Mouse (Mus musculus): ENCODE results near the gene March8. TPM values are rescaled to one million over a fixed set of nuclear protein-coding genes. Genes with fewer than 3 reads are reported as not detected.
A peak's percentile ranks its signal among the peaks of the same experiment; 100 is the strongest.

Gene March8
- total and polyA plus RNA-seq, 3 experiments: 22.7 to 24.9 TPM; not detected in 1

GRCm38 (mm10) chr6:116337466-116337834, 374 bp upstream of the March8 start:
- Histone ChIP-seq H3K27ac (ENCODE audit: control insufficient read depth, low read depth, low read length) (no peak overlapping the region), H3K36me3 (ENCODE audit: control insufficient read depth in 1 of 2, insufficient read depth in 2 of 2, low read length in 2 of 2) (peaks cover 0 to 22% of the 10 kb centered on the region in 2 experiments; a peak in 2 of 4 replicates), H3K4me1 (ENCODE audit: control insufficient read depth in 1 of 2, insufficient read depth in 2 of 2, low read length in 2 of 2) (peaks cover 4 to 14% of the 10 kb centered on the region in 2 experiments), H3K9me3 (replicated peaks; ENCODE audit: insufficient read depth, low read length) (no peaks in the 10 kb centered on the region), H3K27me3 (ENCODE audit: control insufficient read depth in 1 of 2, insufficient read depth in 2 of 2, low read length in 2 of 2) (no peaks in the 10 kb centered on the region), H3K9ac (ENCODE audit: control insufficient read depth, low read depth, low read length, poor library complexity, severe bottlenecking) (peak overlapping the region; percentile 92), H3K79me2 (ENCODE audit: control insufficient read depth, insufficient read depth, low read length, poor library complexity) (peaks cover 9% of the 10 kb centered on the region), H3K4me3 (ENCODE audit: control insufficient read depth in 1 of 2, insufficient read depth in 1 of 2, low read depth in 2 of 2, low read length in 2 of 2) (peak overlapping the region; percentile 74 to 83)
- TF ChIP-seq POLR2A (IDR thresholded peaks at IDR 0.05; ENCODE audit: control insufficient read depth in 1 of 2, insufficient read depth in 1 of 2, low read depth in 1 of 2, low read length in 2 of 2, poor library complexity in 1 of 2): no peak
- TF ChIP-seq ETS1 (IDR thresholded peaks at IDR 0.05; ENCODE audit: low read depth, low read length): no peak
- no peak for TF ChIP-seq RAD21 (IDR thresholded peaks at IDR 0.05; ENCODE audit: low read depth, low read length)
- TF ChIP-seq SIN3A (IDR thresholded peaks at IDR 0.05; ENCODE audit: low read length): no peak
- TF ChIP-seq MYC (IDR thresholded peaks at IDR 0.05; ENCODE audit: low read depth, low read length): no peak
- no peak for TF ChIP-seq GABPA (IDR thresholded peaks at IDR 0.05; ENCODE audit: low read depth, low read length)
- TF ChIP-seq SMC3 (IDR thresholded peaks at IDR 0.05; ENCODE audit: low read depth, low read length): no peak
- DNase-seq (ENCODE audit: low read depth, low spot score): no peak

- Histone ChIP-seq H3K4me3 (ENCODE audit: control insufficient read depth in 1 of 2, insufficient read depth in 1 of 2, low read depth in 2 of 2, low read length in 2 of 2) (peak overlapping the region; percentile 74 to 83), H3K9me3 (replicated peaks; ENCODE audit: insufficient read depth, low read length) (no peaks in the 10 kb centered on the region), H3K9ac (ENCODE audit: control insufficient read depth, low read depth, low read length, poor library complexity, severe bottlenecking) (peak overlapping the region; percentile 92), H3K27ac (ENCODE audit: control insufficient read depth, low read depth, low read length) (peak overlapping the region; percentile 13), H3K27me3 (ENCODE audit: control insufficient read depth in 1 of 2, insufficient read depth in 2 of 2, low read length in 2 of 2) (no peaks in the 10 kb centered on the region), H3K36me3 (ENCODE audit: control insufficient read depth in 1 of 2, insufficient read depth in 2 of 2, low read length in 2 of 2) (peaks cover 0 to 24% of the 10 kb centered on the region in 2 experiments; a peak in 2 of 4 replicates), H3K79me2 (ENCODE audit: control insufficient read depth, insufficient read depth, low read length, poor library complexity) (peaks cover 12% of the 10 kb centered on the region), H3K4me1 (ENCODE audit: control insufficient read depth in 1 of 2, insufficient read depth in 2 of 2, low read length in 2 of 2) (peaks cover 4 to 14% of the 10 kb centered on the region in 2 experiments)
- TF ChIP-seq JUND (IDR thresholded peaks at IDR 0.05; ENCODE audit: low read depth, low read length) (no peak), SIN3A (IDR thresholded peaks at IDR 0.05; ENCODE audit: low read length) (peak; percentile 15; the same call in 1 of the 2 replicates), NRF1 (IDR thresholded peaks at IDR 0.05; ENCODE audit: insufficient read depth, low read depth, low read length, poor library complexity, severe bottlenecking) (no peak), RAD21 (IDR thresholded peaks at IDR 0.05; ENCODE audit: low read depth, low read length) (no peak), ZKSCAN1 (IDR thresholded peaks at IDR 0.05; ENCODE audit: low read depth, low read length) (peak; percentile 41; the same call in 1 of the 2 replicates), ZC3H11A (IDR thresholded peaks at IDR 0.05; ENCODE audit: low read depth, low read length) (no peak), CHD1 (IDR thresholded peaks at IDR 0.05; ENCODE audit: low read depth, low read length) (peak; percentile 90; the same call in 1 of the 2 replicates), RCOR1 (IDR thresholded peaks at IDR 0.05; ENCODE audit: low read depth, low read length) (no peak), ZNF384 (IDR thresholded peaks at IDR 0.05; ENCODE audit: low read depth, low read length) (peak; percentile 87), UBTF (IDR thresholded peaks at IDR 0.05; ENCODE audit: borderline replicate concordance, insufficient read depth, low read depth, low read length) (no peak), MAZ (IDR thresholded peaks at IDR 0.05; ENCODE audit: low read depth, low read length) (no peak), TCF12 (IDR thresholded peaks at IDR 0.05; ENCODE audit: low read depth, low read length) (no peak), MXI1 (IDR thresholded peaks at IDR 0.05; ENCODE audit: low read depth, low read length) (0 out of 2 replicates have a peak, but pooled peaks have one; percentile 2), ELF1 (IDR thresholded peaks at IDR 0.05; ENCODE audit: low read depth, low read length) (no peak), MYB (IDR thresholded peaks at IDR 0.05; ENCODE audit: low read depth, low read length) (no peak), NELFE (IDR thresholded peaks at IDR 0.05; ENCODE audit: low read depth, low read length) (no peak), TBP (IDR thresholded peaks at IDR 0.05; ENCODE audit: low read depth, low read length) (no peak), EP300 (IDR thresholded peaks at IDR 0.05; ENCODE audit: low read depth in 1 of 2, low read length in 2 of 2) (peak in 1 of 2 experiments; percentile 31; a peak in 2 of 4 replicates), E2F4 (IDR thresholded peaks at IDR 0.05; ENCODE audit: borderline replicate concordance, low read depth, low read length) (no peak), USF2 (IDR thresholded peaks at IDR 0.05; ENCODE audit: borderline replicate concordance in 1 of 2, insufficient read depth in 1 of 2, low read depth in 1 of 2, low read length in 2 of 2) (no peak; a peak in 1 of 4 replicates), ETS1 (IDR thresholded peaks at IDR 0.05; ENCODE audit: low read depth, low read length) (0 out of 2 replicates have a peak, but pooled peaks have one; percentile 11), ZMIZ1 (IDR thresholded peaks at IDR 0.05; ENCODE audit: low read depth, low read length) (no peak), POLR2AphosphoS5 (IDR thresholded peaks at IDR 0.05; ENCODE audit: borderline replicate concordance, low read depth, low read length) (no peak)
- no peak for DNase-seq (ENCODE audit: low read depth, low spot score)
These were observed 696 bp downstream of the March8 start for GRCm38 (mm10) chr6:116338520-116338919.

All from MEL (cell line).